Comparison of ENCODE assay signal across 18 mouse cellular contexts in genomic region chr13:95851611-95852010, GRCm38 (mm10). TPM values are rescaled to one million over a fixed set of nuclear protein-coding genes. Genes with fewer than 3 reads are reported as not detected.
DNase-seq lines count a peak whose midpoint lies in the region; TF ChIP-seq lines count a peak whose summit lies in the region.
"Had no signal": no experiment of that assay in that cellular context is flagged by ENCODE, and none has a peak within 500 bp of the region (broad histone marks: within the 10 kb centered on the region; RNA-seq: fewer than 3 reads in every experiment).

No protein-coding gene starts in this region.

- H3K36me3 ChIP-seq in limb, embryonic 10.5 days = no peaks in the 10 kb centered on the region
- H3K36me3 ChIP-seq: embryonic facial prominence, embryonic 13.5 days; heart, embryonic 15.5 days; liver, embryonic 15.5 days; neural tube, embryonic 15.5 days had no signal

- peak overlapping the region; percentile 76 for H3K27ac ChIP-seq in layer of hippocampus, adult 2 months
- peak overlapping the region; percentile 43; the same call in 1 of the 2 replicates for H3K27ac ChIP-seq in limb, embryonic 10.5 days
- H3K27ac ChIP-seq: heart, embryonic 15.5 days; hindbrain, postnatal 0 days; liver, embryonic 15.5 days; neural tube, embryonic 15.5 days had no signal

- peak; percentile 29 for DNase-seq in embryo, embryonic 10.5 days (ENCODE audit: low spot score)
- no peak for DNase-seq in embryo, embryonic 11 days
- no peak for DNase-seq in layer of hippocampus, adult 2 months (ENCODE audit: low spot score in 2 of 2)
- no peak for DNase-seq in layer of hippocampus, postnatal 10 days (ENCODE audit: low spot score in 2 of 2)
- DNase-seq in ZHBTc4 (ENCODE audit: low read depth, low spot score) = peak; percentile 64
- DNase-seq in limb, embryonic 10.5 days (ENCODE audit: low spot score) = no peak
- DNase-seq in cerebellum, adult 11-12 months = no peak
- DNase-seq: cerebellum, adult 18-20 months; cerebellum, postnatal 36 days; gastrocnemius, postnatal 36 days; heart, postnatal 4 days; right cerebral cortex, postnatal 14 days; spleen, adult 18-20 months had no signal

- no peaks in the 10 kb centered on the region for H3K9me3 ChIP-seq in limb, embryonic 10.5 days (replicated peaks)
- H3K9me3 ChIP-seq: embryonic facial prominence, embryonic 13.5 days; heart, embryonic 15.5 days; liver, embryonic 15.5 days; neural tube, embryonic 15.5 days had no signal

- peaks cover 23% of the 10 kb centered on the region for H3K4me1 ChIP-seq in limb, embryonic 10.5 days
- H3K4me1 ChIP-seq: heart, embryonic 15.5 days had no signal

- 92% methylated on average over 4 of the region's 4 CpGs for WGBS in limb, embryonic 10.5 days

- no peaks in the 10 kb centered on the region for H3K27me3 ChIP-seq in limb, embryonic 10.5 days (ENCODE audit: low read depth, poor library complexity, severe bottlenecking)
- H3K27me3 ChIP-seq: embryonic facial prominence, embryonic 13.5 days; heart, embryonic 15.5 days; liver, embryonic 15.5 days; neural tube, embryonic 15.5 days had no signal

- H3K4me3 ChIP-seq in layer of hippocampus, adult 2 months = no peak overlapping the region
- H3K4me3 ChIP-seq in limb, embryonic 10.5 days = no peak overlapping the region
- H3K4me3 ChIP-seq: embryonic facial prominence, embryonic 13.5 days; heart, embryonic 15.5 days; liver, embryonic 15.5 days; neural tube, embryonic 15.5 days had no signal

- no peak for TF ChIP-seq CTCF in layer of hippocampus, adult 2 months (conservative IDR thresholded peaks at IDR 0.05)

RNA-seq across cellular contexts. Expression of gene Iqgap2, which starts 40.1 kb away (rescaled TPM):
- 10 to 100 TPM; 95.2 to 97.7 TPM for total RNA-seq in layer of hippocampus, adult 2 months (2021)
- total RNA-seq in layer of hippocampus, postnatal 10 days (2021) = 10 to 100 TPM; 29.0 to 31.0 TPM
- 7.1 and 9.7 TPM in 2 replicates for polyA plus RNA-seq in limb, embryonic 10.5 days (2016; fragmentation: Nextera tagmentation; extraction: Ambion mirVana)

Comparison
In these comparisons a context has a peak if more than half of its experiments do, and no peak if none do; other contexts are left out.
1. DNase-seq: peak in embryo, embryonic 10.5 days (single experiment) and ZHBTc4 (single experiment); none in embryo, embryonic 11 days (single experiment), layer of hippocampus, adult 2 months (0 of 2), layer of hippocampus, postnatal 10 days (0 of 2), limb, embryonic 10.5 days (single experiment) and cerebellum, adult 11-12 months (single experiment).